12 mouse cellular contexts compared by ENCODE assay signal in genomic region chr3:84876211-84876610, GRCm38 (mm10).
"Had no signal": no experiment of that assay in that cellular context is flagged by ENCODE, and none has a peak within 500 bp of the region (broad histone marks: within the 10 kb centered on the region; RNA-seq: fewer than 3 reads in every experiment).

No protein-coding gene starts in this region.

- H3K4me3 ChIP-seq: kidney, embryonic 15.5 days; limb, embryonic 15.5 days; liver, embryonic 12.5 days; midbrain, embryonic 10.5 days; midbrain, embryonic 15.5 days had no signal

- DNase-seq: kidney, adult 2 months; kidney, postnatal 25 days; right cerebral cortex, adult 18-20 months; right cerebral cortex, postnatal 25 days; thymus, adult 2 months; thymus, postnatal 25 days had no signal

- H3K27ac ChIP-seq: kidney, embryonic 15.5 days; limb, embryonic 15.5 days; liver, embryonic 12.5 days; midbrain, embryonic 10.5 days; midbrain, embryonic 15.5 days had no signal

- H3K9ac ChIP-seq: kidney, embryonic 15.5 days; limb, embryonic 15.5 days; liver, embryonic 12.5 days; midbrain, embryonic 15.5 days had no signal

- H3K27me3 ChIP-seq: kidney, embryonic 15.5 days; limb, embryonic 15.5 days; liver, embryonic 12.5 days; midbrain, embryonic 15.5 days had no signal

- H3K9me3 ChIP-seq: kidney, embryonic 15.5 days; limb, embryonic 15.5 days; liver, embryonic 12.5 days; midbrain, embryonic 10.5 days; midbrain, embryonic 15.5 days had no signal

- ATAC-seq: intestine, embryonic 16.5 days; liver, embryonic 12.5 days; midbrain, embryonic 15.5 days had no signal

- H3K4me1 ChIP-seq: kidney, embryonic 15.5 days; liver, embryonic 12.5 days; midbrain, embryonic 10.5 days; midbrain, embryonic 15.5 days had no signal

- H3K36me3 ChIP-seq: kidney, embryonic 15.5 days; limb, embryonic 15.5 days; midbrain, embryonic 15.5 days had no signal

- H3K4me2 ChIP-seq: kidney, embryonic 15.5 days; limb, embryonic 15.5 days; liver, embryonic 12.5 days; midbrain, embryonic 15.5 days had no signal
